ENCODE assay signal across 13 mouse cellular contexts in genomic region chr11:89978914-89979818, GRCm38 (mm10). TPM values are rescaled to one million over a fixed set of nuclear protein-coding genes. Genes with fewer than 3 reads are reported as not detected.
DNase-seq lines count a peak whose midpoint lies in the region; ATAC-seq and TF ChIP-seq lines count a peak whose summit lies in the region.
"Had no signal": no experiment of that assay in that cellular context is flagged by ENCODE, and none has a peak within 500 bp of the region (broad histone marks: within the 10 kb centered on the region; RNA-seq: fewer than 3 reads in every experiment).

No protein-coding gene starts in this region.

- no peak for TF ChIP-seq POLR2A in heart, adult 2 months (IDR thresholded peaks at IDR 0.05; ENCODE audit: insufficient read depth, low read depth, low read length)

- peak overlapping the region; percentile 26 for H3K4me2 ChIP-seq in lung, embryonic 15.5 days
- H3K4me2 ChIP-seq in embryonic facial prominence, embryonic 15.5 days (replicated peaks), result no peak overlapping the region

- no peak for TF ChIP-seq CTCF in heart, adult 2 months (IDR thresholded peaks at IDR 0.05)

- peaks cover 4% of the 10 kb centered on the region for H3K36me3 ChIP-seq in heart, adult 2 months (ENCODE audit: control insufficient read depth, insufficient read depth, low read length)
- H3K36me3 ChIP-seq in lung, embryonic 15.5 days, result no peaks in the 10 kb centered on the region
- H3K36me3 ChIP-seq in embryonic facial prominence, embryonic 15.5 days, result no peaks in the 10 kb centered on the region
- H3K36me3 ChIP-seq in macrophage (ENCODE audit: inconsistent target), result no peaks in the 10 kb centered on the region
- H3K36me3 ChIP-seq: embryonic facial prominence, embryonic 12.5 days had no signal

- DNase-seq in heart, adult 2 months, result no peak
- no peak for DNase-seq in heart, adult 9 months (ENCODE audit: low spot score in 2 of 2)
- DNase-seq in lung, adult 18-20 months, result no peak
- no peak for DNase-seq in right cerebral cortex, postnatal 4 days
- DNase-seq: cerebellum, adult 18-20 months; thymus, postnatal 14 days had no signal

- intact Hi-C loops in heart, adult 2 months (cut with DNase I), result no loop called here

- WGBS in heart, adult 2 months, result 61% methylated on average over 11 of the region's 11 CpGs
- WGBS in lung, embryonic 15.5 days, result 32% methylated on average over 11 of the region's 11 CpGs
- 68% methylated on average over 11 of the region's 11 CpGs for WGBS in embryonic facial prominence, embryonic 15.5 days
- 85% methylated on average over 11 of the region's 11 CpGs for WGBS in macrophage (ENCODE audit: missing documents)

- no peaks in the 10 kb centered on the region for H3K9me3 ChIP-seq in lung, embryonic 15.5 days
- no peaks in the 10 kb centered on the region for H3K9me3 ChIP-seq in embryonic facial prominence, embryonic 15.5 days (replicated peaks)
- H3K9me3 ChIP-seq: embryonic facial prominence, embryonic 12.5 days had no signal

- no peak for TF ChIP-seq EP300 in heart, adult 2 months (IDR thresholded peaks at IDR 0.05; ENCODE audit: insufficient read depth, low read depth, low read length)

- no peak overlapping the region for H3K4me3 ChIP-seq in heart, adult 2 months
- H3K4me3 ChIP-seq in lung, embryonic 15.5 days, result no peak overlapping the region
- no peak overlapping the region for H3K4me3 ChIP-seq in embryonic facial prominence, embryonic 15.5 days (replicated peaks)
- no peak overlapping the region for H3K4me3 ChIP-seq in macrophage (ENCODE audit: inconsistent target)
- H3K4me3 ChIP-seq: embryonic facial prominence, embryonic 12.5 days had no signal

- H3K27me3 ChIP-seq in heart, adult 2 months (ENCODE audit: control insufficient read depth, insufficient read depth, low read length), result no peaks in the 10 kb centered on the region
- H3K27me3 ChIP-seq in lung, embryonic 15.5 days, result no peaks in the 10 kb centered on the region
- no peaks in the 10 kb centered on the region for H3K27me3 ChIP-seq in embryonic facial prominence, embryonic 15.5 days
- H3K27me3 ChIP-seq: embryonic facial prominence, embryonic 12.5 days had no signal

- peaks cover 10% of the 10 kb centered on the region for H3K4me1 ChIP-seq in heart, adult 2 months (ENCODE audit: control insufficient read depth, insufficient read depth, low read length)
- peaks cover 18% of the 10 kb centered on the region for H3K4me1 ChIP-seq in lung, embryonic 15.5 days
- peaks cover 11% of the 10 kb centered on the region for H3K4me1 ChIP-seq in embryonic facial prominence, embryonic 15.5 days

- peak overlapping the region; percentile 31; the same call in 1 of the 2 replicates for H3K9ac ChIP-seq in heart, adult 2 months (ENCODE audit: low read depth, low read length)
- no peak overlapping the region for H3K9ac ChIP-seq in lung, embryonic 15.5 days
- H3K9ac ChIP-seq in embryonic facial prominence, embryonic 15.5 days, result no peak overlapping the region
- H3K9ac ChIP-seq: embryonic facial prominence, embryonic 12.5 days; liver, embryonic 14.5 days had no signal

- ATAC-seq in lung, embryonic 15.5 days (ENCODE audit: borderline replicate concordance, extremely low read depth, low FRiP score, low TSS enrichment), result no peak
- no peak for ATAC-seq in embryonic facial prominence, embryonic 15.5 days (ENCODE audit: insufficient number of reproducible peaks, low FRiP score, low TSS enrichment, low read depth)
- no peak for ATAC-seq in monocyte, adult 5-6 weeks (replicated peaks; ENCODE audit: insufficient number of reproducible peaks, low FRiP score, low TSS enrichment, poor library complexity, severe bottlenecking)

- peak overlapping the region; percentile 62 for H3K27ac ChIP-seq in heart, adult 2 months
- H3K27ac ChIP-seq in lung, embryonic 15.5 days, result peak overlapping the region; percentile 65
- H3K27ac ChIP-seq in embryonic facial prominence, embryonic 15.5 days (replicated peaks), result peak overlapping the region; percentile 60; the same call in 1 of the 2 replicates
- H3K27ac ChIP-seq in macrophage, result peak overlapping the region; percentile 54
- H3K27ac ChIP-seq: liver, embryonic 14.5 days had no signal

- no peaks in the 10 kb centered on the region for H3K79me2 ChIP-seq in heart, adult 2 months (replicated peaks; ENCODE audit: control insufficient read depth, insufficient read depth, low read length)
- H3K79me2 ChIP-seq in macrophage (ENCODE audit: inconsistent target), result no peaks in the 10 kb centered on the region

RNA-seq across cellular contexts. Expression of gene Pctp, which starts 23.5 kb away (rescaled TPM):
- total RNA-seq in heart, adult 2 months (2021), result 1 to 10 TPM; 4.0 to 4.4 TPM
- polyA plus RNA-seq in heart, adult 2 months (2012; rRNA removed), result 2.2 and 3.1 TPM in 2 replicates
- 10.8 and 11.6 TPM in 2 replicates for polyA plus RNA-seq in lung, embryonic 15.5 days (2015; fragmentation: Nextera tagmentation; extraction: Ambion mirVana)
- 4.7 and 4.9 TPM in 2 replicates for polyA plus RNA-seq in embryonic facial prominence, embryonic 15.5 days (2015; fragmentation: Nextera tagmentation; extraction: Ambion mirVana)
- total RNA-seq in macrophage (2018; cell fraction: chromatin; rRNA removed), result 1 to 10 TPM in 25 of 26 experiments, under 1 TPM in 1; 0.73 to 8.5 (median 5.3) TPM
- 10 to 100 TPM; 19.5 to 32.1 (median 26.4) TPM for total RNA-seq in macrophage (2018; cell fraction: cytosol; rRNA removed)
- total RNA-seq in macrophage (2018; cell fraction: nucleus; rRNA removed), result 10 to 100 TPM in 12 of 26 experiments, 1 to 10 TPM in 14; 2.4 to 19.8 (median 8.2) TPM
- polyA plus RNA-seq in macrophage (2018), result 20.6 to 43.1 TPM (median 33.6 TPM) in 3 replicates
- 16.6 to 23.5 TPM (median 17.7 TPM) in 3 replicates for total RNA-seq in monocyte, adult 5-6 weeks (2017)

RNA-seq across cellular contexts. Expression of gene Tmem100, which starts 51.0 kb away (rescaled TPM):
- total RNA-seq in heart, adult 2 months (2021), result 10 to 100 TPM; 14.7 to 18.3 TPM
- 5.4 and 11.4 TPM in 2 replicates for polyA plus RNA-seq in heart, adult 2 months (2012; rRNA removed)
- 22.4 and 26.6 TPM in 2 replicates for polyA plus RNA-seq in lung, embryonic 15.5 days (2015; fragmentation: Nextera tagmentation; extraction: Ambion mirVana)
- 27.4 and 30.6 TPM in 2 replicates for polyA plus RNA-seq in embryonic facial prominence, embryonic 15.5 days (2015; fragmentation: Nextera tagmentation; extraction: Ambion mirVana)
- total RNA-seq in macrophage (2018; cell fraction: chromatin; rRNA removed), result not detected
- total RNA-seq in macrophage (2018; cell fraction: cytosol; rRNA removed), result under 1 TPM in 9 of 26 experiments, not detected in 17; 0.05 to 0.19 (median 0.10) TPM
- total RNA-seq in macrophage (2018; cell fraction: nucleus; rRNA removed), result under 1 TPM in 1 of 26 experiments, not detected in 25; 0.42 TPM
- not detected in 3 replicates for polyA plus RNA-seq in macrophage (2018)
- not detected in 3 replicates for total RNA-seq in monocyte, adult 5-6 weeks (2017)
- polyA plus RNA-seq: C2C12 had no signal
